Mouse (Mus musculus) neural tube, embryonic 13.5 days (tissue): ENCODE measurements around the gene Ankrd33b. TPM values are rescaled to one million over a fixed set of nuclear protein-coding genes. Genes with fewer than 3 reads are reported as not detected.
A peak's percentile ranks its signal among the peaks of the same experiment; 100 is the strongest.

ENCODE experiments used
- ATAC-seq: fragments of 200-750 bp; cut with Nextera tagmentation; 2 replicates; pipeline ENCODE4 v1.8.0; 2017; ENCODE audit warnings: low read depth, mild to moderate bottlenecking, moderate TSS enrichment, moderate library complexity
- H3K27ac ChIP-seq: fragments of 300-500 bp; sonication (generic); replicated peaks from 2 replicates; pipeline ENCODE4 v1.5.1; 2015; ENCODE audit warnings: moderate library complexity, mild to moderate bottlenecking, inconsistent platforms
- H3K27me3 ChIP-seq: fragments of 300-500 bp; sonication (generic); 2 replicates; pipeline ENCODE4 v1.6.1; 2015; ENCODE audit warnings: mild to moderate bottlenecking, inconsistent platforms
- H3K36me3 ChIP-seq: fragments of 300-500 bp; sonication (generic); 2 replicates; pipeline ENCODE4 v1.6.1; 2015; ENCODE audit warnings: mild to moderate bottlenecking, inconsistent platforms
- H3K4me1 ChIP-seq: fragments of 300-500 bp; sonication (generic); replicated peaks from 2 replicates; pipeline ENCODE4 v1.6.1; 2015; ENCODE audit warnings: inconsistent platforms
- H3K4me2 ChIP-seq: fragments of 300-500 bp; sonication (generic); 2 replicates; pipeline ENCODE4 v1.6.1; 2015; ENCODE audit warnings: inconsistent platforms, mild to moderate bottlenecking, moderate library complexity
- H3K4me3 ChIP-seq: fragments of 300-500 bp; sonication (generic); 2 replicates; pipeline ENCODE4 v1.5.1; 2015; ENCODE audit warnings: mild to moderate bottlenecking, inconsistent platforms
- H3K9ac ChIP-seq: fragments of 300-500 bp; sonication (generic); 2 replicates; pipeline ENCODE4 v1.6.1; 2015; ENCODE audit warnings: moderate library complexity, mild to moderate bottlenecking, inconsistent platforms
- H3K9me3 ChIP-seq: fragments of 300-500 bp; sonication (generic); 2 replicates; pipeline ENCODE4 v1.6.1; 2016; ENCODE audit warnings: inconsistent platforms
- WGBS: fragments of 180-500 bp; shearing (Covaris S2); methylation state at CpG from one replicate; pipeline ENCODE4 v1.1.7; 2015; 5-methylcytosine and 5-hydroxymethylcytosine counted together
- polyA plus RNA-seq: library from polyadenylated mRNA; unstranded; fragments of >200 nt; fragmentation: Nextera tagmentation; extraction: Ambion mirVana; gene quantifications from 2 replicates; pipeline ENCODE4 v1.2.1, GENCODE M21; 2015

Ankrd33b gene
- polyA plus RNA-seq, 1 experiment from 2014 or later: 0.99 TPM

DNA sequence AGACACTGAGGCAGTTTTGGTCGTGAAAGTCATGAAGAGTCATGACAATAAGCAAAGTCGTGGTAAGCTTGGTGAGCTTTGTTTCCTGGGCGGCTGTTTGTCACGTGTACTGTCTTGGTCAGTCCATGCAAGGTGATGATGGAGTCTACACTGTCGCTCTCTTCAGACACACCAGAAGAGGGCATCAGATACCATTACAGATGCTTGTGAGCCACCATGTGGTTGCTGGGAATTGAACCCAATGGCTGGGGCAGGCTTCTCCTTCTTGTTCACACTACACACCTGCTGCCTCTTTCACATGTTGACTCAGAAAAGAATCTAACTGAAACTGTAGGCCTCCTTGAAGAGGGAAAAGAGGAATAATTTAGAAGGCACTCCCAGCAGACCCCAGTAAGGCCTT lies 19.3 kb downstream of the Ankrd33b start:
- Histone ChIP-seq H3K9ac (no peak overlapping the region), H3K36me3 (no peaks in the 10 kb centered on the region), H3K27me3 (no peaks in the 10 kb centered on the region), H3K4me2 (no peak overlapping the region), H3K27ac (no peak overlapping the region), H3K4me3 (no peak overlapping the region), H3K4me1 (peaks cover 5% of the 10 kb centered on the region; the same call in 1 of the 2 replicates), H3K9me3 (no peaks in the 10 kb centered on the region)
- WGBS: 80% methylated on average over 5 of the region's 5 CpGs
- no peak for ATAC-seq

GRCm38 (mm10) chr15:31346508-31346907 lies 21.0 kb downstream of the Ankrd33b start:
- no peak overlapping the region for H3K9ac ChIP-seq
- H3K27ac ChIP-seq: no peak overlapping the region
- no peak overlapping the region for H3K4me3 ChIP-seq
- no peaks in the 10 kb centered on the region for H3K9me3 ChIP-seq
- H3K27me3 ChIP-seq: no peaks in the 10 kb centered on the region
- 51% methylated on average over 2 of the region's 2 CpGs for WGBS
- H3K36me3 ChIP-seq: no peaks in the 10 kb centered on the region
- H3K4me1 ChIP-seq: peaks cover 16% of the 10 kb centered on the region
- ATAC-seq: 0 out of 2 replicates have a peak, but pooled peaks have one; percentile 11
- no peak overlapping the region for H3K4me2 ChIP-seq

DNA sequence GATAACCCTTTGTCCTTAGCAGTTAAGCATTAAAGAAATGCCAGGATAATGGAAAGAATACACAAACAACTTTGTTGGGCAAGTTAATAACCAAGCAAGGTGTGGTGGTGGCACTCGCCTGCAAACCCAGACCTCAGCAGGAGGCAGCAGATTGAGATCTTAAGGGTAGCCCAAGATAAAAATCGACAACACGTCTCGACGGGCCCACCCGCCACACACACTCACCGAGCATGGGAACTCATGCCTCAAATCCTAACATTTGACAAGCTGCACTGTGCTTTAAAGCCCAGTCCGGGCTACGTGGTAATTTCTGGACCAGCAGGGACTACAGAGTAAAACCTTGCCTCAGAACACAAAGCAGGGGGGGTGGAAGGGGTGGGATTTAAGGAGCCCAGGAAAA lies 22.2 kb downstream of the Ankrd33b start:
- peaks cover 16% of the 10 kb centered on the region for H3K4me1 ChIP-seq
- H3K4me2 ChIP-seq: no peak overlapping the region
- H3K9me3 ChIP-seq: no peaks in the 10 kb centered on the region
- no peaks in the 10 kb centered on the region for H3K27me3 ChIP-seq
- no peak for ATAC-seq
- WGBS: 85% methylated on average over 9 of the region's 9 CpGs
- H3K4me3 ChIP-seq: no peak overlapping the region
- H3K36me3 ChIP-seq: no peaks in the 10 kb centered on the region
- peak overlapping the region; percentile 28; the same call in 1 of the 2 replicates for H3K27ac ChIP-seq
- H3K9ac ChIP-seq: no peak overlapping the region

GRCm38 (mm10) chr15:31344811-31345211 lies 22.7 kb downstream of the Ankrd33b start:
- H3K36me3 ChIP-seq: no peaks in the 10 kb centered on the region
- no peak overlapping the region for H3K4me2 ChIP-seq
- peaks cover 16% of the 10 kb centered on the region for H3K4me1 ChIP-seq
- H3K9ac ChIP-seq: no peak overlapping the region
- no peaks in the 10 kb centered on the region for H3K9me3 ChIP-seq
- H3K4me3 ChIP-seq: no peak overlapping the region
- ATAC-seq: no peak
- 79% methylated on average over 18 of the region's 18 CpGs for WGBS
- no peak overlapping the region for H3K27ac ChIP-seq
- no peaks in the 10 kb centered on the region for H3K27me3 ChIP-seq

DNA sequence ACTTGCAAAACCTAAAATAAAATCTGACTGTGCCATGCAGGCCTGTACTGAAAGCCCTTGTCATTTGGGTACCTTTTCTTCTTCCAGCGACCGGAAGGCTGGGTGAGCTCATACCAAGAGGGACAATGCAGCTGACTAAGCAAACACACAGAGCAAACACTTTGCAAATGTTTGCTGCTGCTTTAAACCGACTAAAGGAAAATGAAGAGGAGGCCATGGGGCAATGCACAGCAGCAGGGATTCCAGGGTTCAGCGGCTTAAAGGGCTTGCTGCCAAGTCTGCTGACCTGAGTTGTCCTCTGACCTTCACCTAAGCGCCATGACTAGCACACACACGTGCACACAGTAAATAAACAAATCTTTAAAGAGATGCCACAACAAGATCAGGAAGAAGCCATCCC lies 23.9 kb downstream of the Ankrd33b start:
- no peaks in the 10 kb centered on the region for H3K27me3 ChIP-seq
- H3K36me3 ChIP-seq: no peaks in the 10 kb centered on the region
- H3K4me3 ChIP-seq: no peak overlapping the region
- no peak overlapping the region for H3K4me2 ChIP-seq
- peaks cover 16% of the 10 kb centered on the region for H3K4me1 ChIP-seq
- WGBS: 26% methylated on average over 6 of the region's 6 CpGs
- no peak for ATAC-seq
- H3K9me3 ChIP-seq: no peaks in the 10 kb centered on the region
- H3K27ac ChIP-seq: no peak overlapping the region
- H3K9ac ChIP-seq: no peak overlapping the region

GRCm38 (mm10) chr15:31342496-31342901 lies 25.0 kb downstream of the Ankrd33b start:
- peaks cover 16% of the 10 kb centered on the region for H3K4me1 ChIP-seq
- ATAC-seq: no peak
- H3K36me3 ChIP-seq: no peaks in the 10 kb centered on the region
- 42% methylated on average over 8 of the region's 8 CpGs for WGBS
- no peak overlapping the region for H3K9ac ChIP-seq
- H3K4me3 ChIP-seq: no peak overlapping the region
- no peaks in the 10 kb centered on the region for H3K27me3 ChIP-seq
- no peak overlapping the region for H3K27ac ChIP-seq
- no peak overlapping the region for H3K4me2 ChIP-seq
- H3K9me3 ChIP-seq: no peaks in the 10 kb centered on the region

DNA sequence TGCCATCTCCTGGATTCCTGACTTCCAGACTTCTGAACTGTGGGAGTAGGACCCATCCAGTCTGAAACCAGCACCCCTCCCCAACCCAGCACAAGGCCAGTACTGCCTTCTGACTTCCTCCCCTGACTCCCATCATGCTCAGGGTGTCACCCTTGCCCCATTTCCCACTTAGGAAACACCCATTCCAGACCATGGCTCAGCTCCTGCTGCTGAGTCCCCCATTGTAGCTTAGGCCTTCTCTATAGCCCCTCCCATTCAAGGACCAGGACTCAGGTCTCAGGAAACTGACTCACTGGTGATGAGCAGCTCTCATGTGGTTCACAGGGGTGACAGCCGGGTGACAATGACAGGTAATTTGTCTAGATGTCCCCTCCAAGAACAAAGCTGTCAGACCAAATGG lies 25.5 kb downstream of the Ankrd33b start:
- Histone ChIP-seq H3K4me2 (no peak overlapping the region), H3K9ac (no peak overlapping the region), H3K4me1 (peaks cover 16% of the 10 kb centered on the region), H3K27ac (no peak overlapping the region), H3K27me3 (no peaks in the 10 kb centered on the region), H3K4me3 (no peak overlapping the region), H3K9me3 (no peaks in the 10 kb centered on the region), H3K36me3 (no peaks in the 10 kb centered on the region)
- WGBS: 28% methylated on average over 1 of the region's 1 CpGs
- no peak for ATAC-seq

DNA sequence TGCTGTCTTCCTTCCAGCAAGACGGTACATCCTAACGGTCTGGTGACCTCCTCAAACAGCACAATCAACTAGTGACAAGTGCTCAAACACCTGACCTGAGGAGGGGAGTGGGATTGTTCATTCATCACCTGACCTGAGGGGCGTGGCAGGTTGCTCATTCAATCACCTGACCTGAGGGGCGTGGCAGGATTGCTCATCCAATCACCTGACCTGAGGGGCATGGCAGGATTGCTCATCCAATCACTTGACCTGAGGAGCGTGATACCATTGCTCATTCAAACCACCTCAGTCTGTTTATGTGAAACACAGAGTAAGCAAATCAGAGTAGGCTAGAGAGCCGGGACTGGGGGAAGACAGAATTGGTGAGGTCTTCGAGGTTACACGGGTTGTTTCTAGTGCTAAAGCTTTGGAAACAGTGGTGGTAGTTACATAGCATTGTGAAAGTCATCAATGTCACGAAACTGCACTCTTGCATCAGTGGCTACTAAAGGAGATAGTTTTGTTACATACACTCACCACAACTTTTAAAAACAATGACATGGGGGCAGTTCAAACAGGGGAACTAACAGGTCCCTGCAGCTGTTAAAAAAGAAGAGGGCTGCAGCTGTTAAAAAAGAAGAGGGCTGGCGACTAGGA lies 28.8 kb downstream of the Ankrd33b start:
- H3K4me1 ChIP-seq: peaks cover 14% of the 10 kb centered on the region
- H3K4me3 ChIP-seq: no peak overlapping the region
- H3K27me3 ChIP-seq: no peaks in the 10 kb centered on the region
- H3K27ac ChIP-seq: no peak overlapping the region
- no peak overlapping the region for H3K4me2 ChIP-seq
- H3K9me3 ChIP-seq: no peaks in the 10 kb centered on the region
- no peaks in the 10 kb centered on the region for H3K36me3 ChIP-seq
- 83% methylated on average over 10 of the region's 10 CpGs for WGBS
- ATAC-seq: no peak
- H3K9ac ChIP-seq: no peak overlapping the region

DNA sequence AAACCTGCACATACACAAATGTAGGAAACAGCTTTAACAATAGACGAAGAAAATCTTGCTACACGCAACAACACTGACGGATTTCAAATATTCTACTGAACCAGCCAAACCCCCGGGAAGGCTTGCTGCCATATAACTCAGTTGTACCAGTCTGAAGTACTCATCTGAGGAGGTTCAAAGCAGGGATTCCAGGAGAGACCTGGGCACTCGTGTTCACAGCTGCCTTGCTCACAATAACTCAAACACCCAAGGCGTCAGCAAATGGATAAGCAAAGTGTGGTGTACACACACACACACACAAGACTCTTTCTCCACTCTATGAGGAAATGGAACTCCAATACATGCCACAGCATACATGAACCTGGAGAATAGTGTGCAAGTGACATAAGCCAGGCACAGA lies 29.5 kb downstream of the Ankrd33b start:
- Histone ChIP-seq H3K27ac (no peak overlapping the region), H3K4me2 (no peak overlapping the region), H3K4me3 (no peak overlapping the region), H3K4me1 (peaks cover 11% of the 10 kb centered on the region; the same call in 1 of the 2 replicates), H3K36me3 (no peaks in the 10 kb centered on the region), H3K27me3 (no peaks in the 10 kb centered on the region), H3K9ac (no peak overlapping the region), H3K9me3 (no peaks in the 10 kb centered on the region)
- no peak for ATAC-seq
- 85% methylated on average over 6 of the region's 6 CpGs for WGBS

DNA sequence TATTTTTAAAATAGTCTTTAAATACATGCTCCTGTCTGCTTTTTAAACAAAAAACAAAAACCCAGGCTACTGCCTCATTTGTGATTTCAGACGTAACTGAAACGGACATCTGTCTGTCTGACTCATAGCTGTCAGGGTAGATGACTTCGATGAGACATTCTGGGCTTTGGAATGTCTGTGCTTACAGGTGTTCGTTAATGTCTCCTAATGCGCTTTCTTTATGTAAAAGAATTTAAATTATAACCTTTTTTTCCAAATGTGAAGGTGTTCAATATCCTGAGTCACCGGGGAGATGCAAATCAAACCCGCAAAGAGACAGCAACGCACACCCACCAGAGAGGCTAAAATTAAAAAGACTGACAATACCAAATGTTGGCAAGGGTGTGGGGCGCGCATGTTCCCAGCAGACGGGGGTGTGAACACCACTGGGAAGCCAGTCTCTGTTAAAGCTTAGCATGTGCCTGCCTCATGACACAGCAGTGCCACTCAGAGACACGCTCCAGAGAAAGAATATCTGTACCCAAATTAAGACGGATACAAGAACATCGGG lies 30.3 kb downstream of the Ankrd33b start:
- no peaks in the 10 kb centered on the region for H3K36me3 ChIP-seq
- no peak overlapping the region for H3K4me3 ChIP-seq
- no peak for ATAC-seq
- H3K27me3 ChIP-seq: no peaks in the 10 kb centered on the region
- 83% methylated on average over 14 of the region's 14 CpGs for WGBS
- H3K9ac ChIP-seq: no peak overlapping the region
- H3K4me2 ChIP-seq: no peak overlapping the region
- no peak overlapping the region for H3K27ac ChIP-seq
- no peaks in the 10 kb centered on the region for H3K9me3 ChIP-seq
- H3K4me1 ChIP-seq: peaks cover 5% of the 10 kb centered on the region; the same call in 1 of the 2 replicates

GRCm38 (mm10) chr15:31336685-31337084 lies 30.8 kb downstream of the Ankrd33b start:
- H3K4me1 ChIP-seq: no peaks in the 10 kb centered on the region
- H3K36me3 ChIP-seq: no peaks in the 10 kb centered on the region
- no peak for ATAC-seq
- no peak overlapping the region for H3K27ac ChIP-seq
- H3K4me3 ChIP-seq: no peak overlapping the region
- H3K27me3 ChIP-seq: no peaks in the 10 kb centered on the region
- no peaks in the 10 kb centered on the region for H3K9me3 ChIP-seq
- H3K4me2 ChIP-seq: no peak overlapping the region
- no peak overlapping the region for H3K9ac ChIP-seq
- 71% methylated on average over 4 of the region's 4 CpGs for WGBS

DNA sequence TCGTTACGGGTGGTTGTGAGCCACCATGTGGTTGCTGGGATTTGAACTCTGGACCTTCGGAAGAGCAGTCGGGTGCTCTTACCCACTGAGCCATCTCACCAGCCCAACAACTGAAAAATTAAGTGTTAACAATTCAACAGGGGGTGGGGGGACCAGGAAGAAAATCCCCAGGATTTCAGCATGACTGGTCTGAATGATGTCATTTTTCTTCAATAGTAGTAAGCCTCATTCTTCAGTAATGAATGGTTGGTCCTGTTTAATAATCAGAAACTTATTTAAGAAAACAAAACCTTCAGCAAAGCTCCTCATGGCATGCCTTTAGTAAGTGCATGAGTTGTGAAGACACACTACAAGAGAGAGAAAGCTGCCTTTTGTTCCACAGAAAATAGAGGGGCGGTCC lies 32.7 kb downstream of the Ankrd33b start:
- WGBS: 94% methylated on average over 5 of the region's 5 CpGs

More for the DNA sequence above, 32.7 kb downstream of the Ankrd33b start:
- Histone ChIP-seq H3K4me1 (no peaks in the 10 kb centered on the region), H3K4me3 (no peak overlapping the region), H3K9ac (no peak overlapping the region), H3K4me2 (no peak overlapping the region), H3K27me3 (no peaks in the 10 kb centered on the region), H3K9me3 (no peaks in the 10 kb centered on the region), H3K27ac (no peak overlapping the region), H3K36me3 (no peaks in the 10 kb centered on the region)
- no peak for ATAC-seq
